Mouse (Mus musculus) cerebellum, postnatal 4 days (tissue): Measurements from ENCODE around the gene Ndufv1.
"Not testable (repeated sequence)": the region's sequence is repeated elsewhere in the genome, so short reads cannot be mapped to it uniquely, and the experiment has no call there.

Experiments
- DNase-seq, 2 experiments: peaks; one replicate each; pipeline ENCODE4 v3.0.0; 2022; ENCODE audit warnings: low spot score in 2 of 2, mixed read lengths in 1 of 2

The Ndufv1 gene

GRCm38 (mm10) chr19:3974608-3975007, 38.0 kb downstream of the Ndufv1 start:
- not testable (repeated sequence) for DNase-seq

- DNase-seq = no peak
Measured at GRCm38 (mm10) chr19:3972229-3972628, 40.4 kb downstream of the Ndufv1 start, which contains the start of gene Aldh3b2. Aldh3b2 (plus strand) TSS chr19:3972328.

GRCm38 (mm10) chr19:3967258-3967657, 45.3 kb downstream of the Ndufv1 start:
- no peak for DNase-seq

GRCm38 (mm10) chr19:3966330-3967075, 46.1 kb downstream of the Ndufv1 start:
- DNase-seq = no peak

GRCm38 (mm10) chr19:3964030-3964429, 48.6 kb downstream of the Ndufv1 start:
- DNase-seq = no peak

GRCm38 (mm10) chr19:3962469-3962868, 50.1 kb downstream of the Ndufv1 start:
- DNase-seq = no peak

GRCm38 (mm10) chr19:3961805-3962204, 50.8 kb downstream of the Ndufv1 start:
- not testable (repeated sequence) for DNase-seq

GRCm38 (mm10) chr19:3960211-3960610, 52.4 kb downstream of the Ndufv1 start:
- DNase-seq = no peak

- no peak for DNase-seq
Measured at GRCm38 (mm10) chr19:3959030-3959429, 53.6 kb downstream of the Ndufv1 start.

- DNase-seq = peak in 1 of 2 experiments; percentile 45
Measured at GRCm38 (mm10) chr19:3958470-3958869, 54.1 kb downstream of the Ndufv1 start, which contains the start of gene Aldh3b3. Aldh3b3 (plus strand) TSS chr19:3958645.
